Mouse (Mus musculus): ENCODE measurements at regions not wholly inside any gene's neighbourhood (a gene's known extent, or its start where the extent isn't known, plus 50 kb on each side); places are given as distances from the start of the nearest gene placed in this dataset.

DNA sequence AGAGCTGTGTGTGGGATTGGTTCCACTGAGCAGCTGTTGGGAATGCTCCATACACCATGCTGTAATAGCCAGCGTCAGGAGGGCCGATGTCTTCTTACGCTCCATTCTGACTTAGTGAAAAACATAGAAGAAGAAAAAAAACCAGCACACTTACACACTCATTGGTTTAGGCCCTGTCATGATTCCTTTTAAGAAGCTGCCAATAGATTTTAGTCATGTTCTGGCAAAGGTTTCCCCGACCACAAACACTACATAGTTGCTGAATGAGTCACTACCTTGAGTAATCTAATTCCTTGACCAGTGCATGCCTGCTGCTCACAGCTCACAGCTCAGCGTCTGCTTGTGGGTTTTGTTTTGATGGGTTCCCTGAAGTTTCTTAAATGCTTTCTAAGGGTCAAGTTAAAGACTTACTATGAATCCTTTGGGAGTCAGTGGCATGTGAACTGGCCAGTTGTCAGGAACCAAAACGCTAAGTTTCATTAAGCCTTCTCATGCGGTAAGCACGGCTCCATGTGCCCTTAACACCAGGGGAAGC, 58.8 kb upstream of the Bach2 start:
- DNase-seq (ENCODE audit: low spot score in 2 of 2) = no peak

- no peak for DNase-seq (ENCODE audit: low spot score in 2 of 2)
These were observed 54.8 kb upstream of the Bach2 start for GRCm38 (mm10) chr4:32183791-32184190.

DNA sequence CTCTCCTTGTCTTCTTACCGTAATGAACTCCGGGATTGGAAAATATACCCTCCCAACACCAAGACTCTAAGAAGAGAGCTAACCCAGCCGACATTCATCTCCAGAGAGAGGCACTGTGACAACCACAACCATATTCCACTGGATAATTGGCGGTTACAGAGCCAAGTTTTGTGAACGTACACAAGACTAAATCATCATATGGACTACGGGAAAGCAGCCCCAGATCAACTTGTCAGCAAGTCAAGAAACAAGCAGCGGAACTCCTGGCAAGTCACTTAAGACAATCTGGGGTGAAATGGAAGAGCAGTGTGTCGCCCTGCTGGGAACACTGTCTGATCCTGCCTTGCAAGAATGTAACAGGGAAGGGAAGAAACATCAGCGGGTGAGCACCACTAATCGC, 52.6 kb upstream of the Bach2 start:
- DNase-seq (ENCODE audit: low spot score in 2 of 2) = no peak

GRCm38 (mm10) chr4:32187154-32187553, 51.5 kb upstream of the Bach2 start:
- no peak for DNase-seq (ENCODE audit: low spot score in 2 of 2)

GRCm38 (mm10) chr4:32188076-32188475, 50.5 kb upstream of the Bach2 start:
- no peak for DNase-seq (ENCODE audit: low spot score in 2 of 2)

- DNase-seq (ENCODE audit: low spot score in 2 of 2) = no peak
These were observed 49.7 kb upstream of the Bach2 start for GRCm38 (mm10) chr4:32188752-32189415.

All from spleen, postnatal 36 days (tissue).